Mouse (Mus musculus) MEL (cell line): Measurements from ENCODE around the gene Eml6. TPM values are rescaled to one million over a fixed set of nuclear protein-coding genes. Genes with fewer than 3 reads are reported as not detected.

Experiments used
- DNase-seq: peaks from one replicate; pipeline ENCODE4 v3.0.0; 2011; ENCODE audit warnings: low read depth, low spot score
- H3K27ac ChIP-seq: 2 replicates; pipeline ENCODE4 v1.5.1; 2012; ENCODE audit warnings: low read depth, mild to moderate bottlenecking, control low read depth, low read length, moderate library complexity; ENCODE audit not compliant: control insufficient read depth
- H3K27me3 ChIP-seq, 2 experiments: fragments of 150-350 bp in 1 of 2; sonication (generic) in 1 of 2; 2 replicates each; pipeline ENCODE4 v1.6.1; 2012; ENCODE audit warnings: low read length in 2 of 2, mild to moderate bottlenecking in 2 of 2, improper control_type of control experiment in 1 of 2, moderate library complexity in 1 of 2; ENCODE audit not compliant: insufficient read depth in 2 of 2, control insufficient read depth in 1 of 2
- H3K36me3 ChIP-seq, 2 experiments: 2 replicates each; pipeline ENCODE4 v1.6.1; 2012 to 2014; ENCODE audit warnings: low read length in 2 of 2, improper control_type of control experiment in 1 of 2, inconsistent platforms in 1 of 2, mild to moderate bottlenecking in 1 of 2; ENCODE audit not compliant: insufficient read depth in 2 of 2, control insufficient read depth in 1 of 2
- H3K4me1 ChIP-seq, 2 experiments: fragments of 150-350 bp in 1 of 2; sonication (generic) in 1 of 2; 2 replicates each; pipeline ENCODE4 v1.6.1; 2012; ENCODE audit warnings: low read length in 2 of 2, improper control_type of control experiment in 1 of 2, mild to moderate bottlenecking in 1 of 2; ENCODE audit not compliant: insufficient read depth in 2 of 2, control insufficient read depth in 1 of 2
- H3K4me3 ChIP-seq, 2 experiments: fragments of 150-350 bp in 1 of 2; sonication (generic) in 1 of 2; 2 replicates each; pipeline ENCODE4 v1.5.1; 2012; ENCODE audit warnings: low read depth in 2 of 2, low read length in 2 of 2, mild to moderate bottlenecking in 2 of 2, moderate library complexity in 2 of 2, control low read depth in 1 of 2, improper control_type of control experiment in 1 of 2; ENCODE audit not compliant: control insufficient read depth in 1 of 2, insufficient read depth in 1 of 2
- H3K79me2 ChIP-seq: 2 replicates; pipeline ENCODE4 v1.6.1; 2012; ENCODE audit warnings: mild to moderate bottlenecking, low read length, moderate library complexity; ENCODE audit not compliant: control insufficient read depth, poor library complexity, insufficient read depth
- H3K9ac ChIP-seq: 2 replicates; pipeline ENCODE4 v1.6.1; 2012; ENCODE audit warnings: low read depth, mild to moderate bottlenecking, control low read depth, low read length, moderate library complexity; ENCODE audit not compliant: control insufficient read depth, poor library complexity, severe bottlenecking
- H3K9me3 ChIP-seq: fragments of 150-350 bp; sonication (generic); replicated peaks from 2 replicates; pipeline ENCODE4 v1.6.1; 2012; ENCODE audit warnings: mild to moderate bottlenecking, low read length, improper control_type of control experiment, moderate library complexity; ENCODE audit not compliant: insufficient read depth
- ELF1 ChIP-seq: IDR thresholded peaks from 2 replicates; pipeline ENCODE4 v1.6.1; 2014; ENCODE audit warnings: low read depth, mild to moderate bottlenecking, inconsistent platforms, low read length, improper control_type of control experiment, moderate library complexity
- ETS1 ChIP-seq: IDR thresholded peaks from 2 replicates; pipeline ENCODE4 v1.6.1; 2012; ENCODE audit warnings: low read depth, mild to moderate bottlenecking, inconsistent platforms, low read length, improper control_type of control experiment, moderate library complexity
- GATA1 ChIP-seq: IDR thresholded peaks from 2 replicates; pipeline ENCODE4 v1.6.1; 2011; ENCODE audit warnings: low read depth, low read length, improper control_type of control experiment
- KAT2A ChIP-seq: conservative IDR thresholded peaks from 2 replicates; pipeline ENCODE4 v1.6.1; 2012; ENCODE audit warnings: low read depth, low read length, improper control_type of control experiment, inconsistent platforms
- MAZ ChIP-seq: IDR thresholded peaks from 2 replicates; pipeline ENCODE4 v1.6.1; 2012; ENCODE audit warnings: low read depth, mild to moderate bottlenecking, inconsistent platforms, low read length, improper control_type of control experiment
- MYB ChIP-seq: IDR thresholded peaks from 2 replicates; pipeline ENCODE4 v1.6.1; 2011; ENCODE audit warnings: mild to moderate bottlenecking, low read depth, low read length, improper control_type of control experiment
- NELFE ChIP-seq: IDR thresholded peaks from 2 replicates; pipeline ENCODE4 v1.6.1; 2011; ENCODE audit warnings: low read depth, low read length, improper control_type of control experiment
- NRF1 ChIP-seq: IDR thresholded peaks from 2 replicates; pipeline ENCODE4 v1.6.1; 2014; ENCODE audit warnings: low read depth, mild to moderate bottlenecking, inconsistent platforms, low read length, improper control_type of control experiment, moderate library complexity; ENCODE audit not compliant: poor library complexity, insufficient read depth, severe bottlenecking
- POLR2AphosphoS2 ChIP-seq: IDR thresholded peaks from 2 replicates; pipeline ENCODE4 v1.6.1; 2011; ENCODE audit warnings: low read length, improper control_type of control experiment
- RAD21 ChIP-seq: IDR thresholded peaks from 2 replicates; pipeline ENCODE4 v1.6.1; 2011; ENCODE audit warnings: mild to moderate bottlenecking, low read depth, low read length, improper control_type of control experiment
- RCOR1 ChIP-seq: IDR thresholded peaks from 2 replicates; pipeline ENCODE4 v1.6.1; 2012; ENCODE audit warnings: low read depth, mild to moderate bottlenecking, inconsistent platforms, low read length, improper control_type of control experiment
- SMC3 ChIP-seq: IDR thresholded peaks from 2 replicates; pipeline ENCODE4 v1.6.1; 2011; ENCODE audit warnings: low read depth, low read length, improper control_type of control experiment
- TBP ChIP-seq: IDR thresholded peaks from 2 replicates; pipeline ENCODE4 v1.8.0; 2011; ENCODE audit warnings: low read depth, low read length, improper control_type of control experiment
- UBTF ChIP-seq: IDR thresholded peaks from 2 replicates; pipeline ENCODE4 v1.6.1; 2012; ENCODE audit warnings: low read depth, mild to moderate bottlenecking, inconsistent platforms, low read length, improper control_type of control experiment, moderate library complexity, borderline replicate concordance; ENCODE audit not compliant: insufficient read depth
- ZC3H11A ChIP-seq: IDR thresholded peaks from 2 replicates; pipeline ENCODE4 v1.6.1; 2012; ENCODE audit warnings: low read depth, mild to moderate bottlenecking, inconsistent platforms, low read length, improper control_type of control experiment
- ZKSCAN1 ChIP-seq: IDR thresholded peaks from 2 replicates; pipeline ENCODE4 v1.6.1; 2012; ENCODE audit warnings: low read depth, mild to moderate bottlenecking, inconsistent platforms, low read length, improper control_type of control experiment, moderate library complexity
- ZNF384 ChIP-seq: IDR thresholded peaks from 2 replicates; pipeline ENCODE4 v1.6.1; 2012; ENCODE audit warnings: low read depth, mild to moderate bottlenecking, inconsistent platforms, low read length, improper control_type of control experiment
- polyA plus RNA-seq, 2 experiments: library from polyadenylated mRNA; stranded (reverse) in 1 of 2; unstranded in 1 of 2; fragments of >175 nt in 1 of 2; fragments of >200 nt in 1 of 2; gene quantifications; 2 replicates each; pipeline versions ENCODE4 v1.2.1 to v1.2.4; 2012; ENCODE audit warnings: low replicate concordance in 2 of 2, low read depth in 1 of 2; ENCODE audit not compliant: insufficient read length in 2 of 2, insufficient read depth in 1 of 2, missing spikeins in 1 of 2
- total RNA-seq: library from RNA; depleted of rRNA; stranded (reverse); fragments of 300-350 nt; gene quantifications from 2 replicates; pipeline ENCODE4 v1.2.3, GENCODE M21; 2012

Eml6 gene
- total and polyA plus RNA-seq, 3 experiments, result 2.7 to 2.8 TPM; not detected in 1

- no peak overlapping the region for H3K4me3 ChIP-seq
- no peak for DNase-seq
- H3K36me3 ChIP-seq, result peaks cover 0 to 2% of the 10 kb centered on the region in 2 experiments; a peak in 2 of 4 replicates
- peaks cover 4 to 8% of the 10 kb centered on the region in 2 experiments for H3K4me1 ChIP-seq
- H3K9me3 ChIP-seq, result no peaks in the 10 kb centered on the region
- no peak overlapping the region for H3K9ac ChIP-seq
- TF ChIP-seq MAZ (no peak), ETS1 (no peak), ZKSCAN1 (no peak), NELFE (no peak), TBP (no peak)
- no peaks in the 10 kb centered on the region for H3K27me3 ChIP-seq
- H3K27ac ChIP-seq, result no peak overlapping the region
- no peaks in the 10 kb centered on the region for H3K79me2 ChIP-seq
Measured at GRCm38 (mm10) chr11:29774296-29774695, 251.5 kb downstream of the Eml6 start.

GRCm38 (mm10) chr11:29772279-29772678 is 253.6 kb downstream of the Eml6 start:
- Histone ChIP-seq H3K4me3 (no peak overlapping the region), H3K27ac (no peak overlapping the region), H3K4me1 (peaks cover 0 to 4% of the 10 kb centered on the region in 2 experiments; a peak in 2 of 4 replicates), H3K9ac (no peak overlapping the region), H3K27me3 (no peaks in the 10 kb centered on the region), H3K9me3 (no peaks in the 10 kb centered on the region), H3K79me2 (no peaks in the 10 kb centered on the region), H3K36me3 (peaks cover 0 to 2% of the 10 kb centered on the region in 2 experiments; a peak in 1 of 4 replicates)
- no peak for DNase-seq
- TF ChIP-seq SMC3 (no peak), ZC3H11A (no peak), POLR2AphosphoS2 (no peak), ZKSCAN1 (no peak), ELF1 (no peak), KAT2A (no peak), MYB (no peak), ZNF384 (no peak), GATA1 (no peak), NELFE (no peak), NRF1 (no peak), RAD21 (no peak), UBTF (no peak), RCOR1 (no peak)
